Mouse (Mus musculus) CH12.LX (cell line): ENCODE results near the gene Adamts14. TPM values are rescaled to one million over a fixed set of nuclear protein-coding genes. Genes with fewer than 3 reads are reported as not detected.

Experiments used
- DNase-seq: peaks from one replicate; pipeline ENCODE4 v3.0.0-alpha.2; 2013; ENCODE audit errors: extremely low read depth
- H3K27ac ChIP-seq: 2 replicates; pipeline ENCODE4 v1.5.1; 2012; ENCODE audit warnings: low read depth, mild to moderate bottlenecking, control low read depth, moderate library complexity; ENCODE audit not compliant: insufficient read depth
- H3K27me3 ChIP-seq: replicated peaks from 2 replicates; pipeline ENCODE3; 2012; ENCODE audit warnings: inconsistent platforms
- H3K36me3 ChIP-seq, 2 experiments: replicated peaks in 1 of 2; 2 replicates each; pipeline versions ENCODE3 to v1.6.1; 2012; ENCODE audit warnings: inconsistent platforms in 1 of 2, low read length in 1 of 2, mild to moderate bottlenecking in 1 of 2, mixed read lengths in 1 of 2, moderate library complexity in 1 of 2; ENCODE audit not compliant: control insufficient read depth in 1 of 2, insufficient read depth in 1 of 2
- H3K4me1 ChIP-seq, 2 experiments: 2 replicates each; pipeline ENCODE4 v1.6.1; 2012; ENCODE audit warnings: inconsistent platforms in 1 of 2, moderate library complexity in 1 of 2; ENCODE audit not compliant: insufficient read depth in 2 of 2, control insufficient read depth in 1 of 2
- H3K4me2 ChIP-seq: 2 replicates; pipeline ENCODE4 v1.6.1; 2012; ENCODE audit warnings: low read depth, mild to moderate bottlenecking, control low read depth; ENCODE audit not compliant: poor library complexity, insufficient read depth, severe bottlenecking
- H3K4me3 ChIP-seq, 3 experiments: fragments of 150-350 bp in 1 of 3; sonication (generic) in 1 of 3; replicated peaks in 1 of 3; 2 replicates each; pipeline versions ENCODE3 to v1.5.1; 2011 to 2012; ENCODE audit warnings: low read depth in 2 of 3, low read length in 2 of 3, mild to moderate bottlenecking in 2 of 3, moderate library complexity in 2 of 3, control low read depth in 1 of 3, improper control_type of control experiment in 1 of 3, inconsistent platforms in 1 of 3, mixed read lengths in 1 of 3; ENCODE audit not compliant: poor library complexity in 1 of 3
- H3K79me2 ChIP-seq: replicated peaks from 2 replicates; pipeline ENCODE4 v1.6.1; 2012; ENCODE audit warnings: mild to moderate bottlenecking, moderate library complexity; ENCODE audit not compliant: control insufficient read depth, poor library complexity, insufficient read depth, severe bottlenecking; ENCODE audit errors: extremely low read depth
- H3K9ac ChIP-seq: 2 replicates; pipeline ENCODE4 v1.6.1; 2012; ENCODE audit warnings: low read depth, mild to moderate bottlenecking, control low read depth, moderate library complexity; ENCODE audit not compliant: insufficient read depth
- H3K9me3 ChIP-seq: replicated peaks from 2 replicates; pipeline ENCODE3; 2012; ENCODE audit warnings: low read length, inconsistent platforms, mixed read lengths
- BHLHE40 ChIP-seq: IDR thresholded peaks from 2 replicates; pipeline ENCODE4 v1.6.1; 2011; ENCODE audit warnings: mild to moderate bottlenecking, low read depth, low read length, improper control_type of control experiment
- CHD1 ChIP-seq: IDR thresholded peaks from 2 replicates; pipeline ENCODE4 v1.6.1; 2012; ENCODE audit warnings: low read depth, low read length, improper control_type of control experiment, inconsistent platforms
- E2F4 ChIP-seq: IDR thresholded peaks from 2 replicates; pipeline ENCODE4 v1.6.1; 2011; ENCODE audit warnings: low read depth, low read length, improper control_type of control experiment; ENCODE audit not compliant: insufficient replicate concordance
- ETS1 ChIP-seq: conservative IDR thresholded peaks from 2 replicates; pipeline ENCODE4 v1.6.1; 2012; ENCODE audit warnings: low read depth, mild to moderate bottlenecking, inconsistent platforms, low read length, improper control_type of control experiment, moderate library complexity
- GABPA ChIP-seq: IDR thresholded peaks from 2 replicates; pipeline ENCODE4 v1.6.1; 2012; ENCODE audit warnings: low read depth, low read length, improper control_type of control experiment, inconsistent platforms; ENCODE audit not compliant: insufficient replicate concordance
- HCFC1 ChIP-seq: IDR thresholded peaks from 2 replicates; pipeline ENCODE4 v1.6.1; 2012; ENCODE audit warnings: low read depth, mild to moderate bottlenecking, inconsistent platforms, low read length, improper control_type of control experiment
- IRF4 ChIP-seq: IDR thresholded peaks from 2 replicates; pipeline ENCODE4 v1.6.1; 2014; ENCODE audit warnings: low read depth, mild to moderate bottlenecking, inconsistent platforms, low read length, improper control_type of control experiment
- JUN ChIP-seq: IDR thresholded peaks from 2 replicates; pipeline ENCODE4 v1.6.1; 2011; ENCODE audit warnings: low read depth, mild to moderate bottlenecking, low read length, improper control_type of control experiment, moderate library complexity; ENCODE audit not compliant: insufficient read depth
- JUND ChIP-seq: conservative IDR thresholded peaks from 2 replicates; pipeline ENCODE4 v1.6.1; 2011; ENCODE audit warnings: low read depth, low read length, improper control_type of control experiment
- KAT2A ChIP-seq: IDR thresholded peaks from 2 replicates; pipeline ENCODE4 v1.6.1; 2012; ENCODE audit warnings: low read length, improper control_type of control experiment, inconsistent platforms; ENCODE audit not compliant: insufficient replicate concordance
- MAFK ChIP-seq: IDR thresholded peaks from 2 replicates; pipeline ENCODE4 v1.6.1; 2011; ENCODE audit warnings: low read length, improper control_type of control experiment; ENCODE audit not compliant: insufficient replicate concordance
- MAZ ChIP-seq: IDR thresholded peaks from 2 replicates; pipeline ENCODE4 v1.6.1; 2012; ENCODE audit warnings: low read depth, mild to moderate bottlenecking, inconsistent platforms, low read length, improper control_type of control experiment, moderate library complexity
- MEF2A ChIP-seq: IDR thresholded peaks from 2 replicates; pipeline ENCODE4 v1.6.1; 2014; ENCODE audit warnings: low read depth, mild to moderate bottlenecking, inconsistent platforms, low read length, improper control_type of control experiment, borderline replicate concordance
- MYC ChIP-seq: IDR thresholded peaks from 2 replicates; pipeline ENCODE4 v1.6.1; 2011; ENCODE audit warnings: low read depth, mild to moderate bottlenecking, improper control_type of control experiment, low read length
- NELFE ChIP-seq: IDR thresholded peaks from 2 replicates; pipeline ENCODE4 v1.6.1; 2011; ENCODE audit warnings: low read depth, low read length, improper control_type of control experiment
- NRF1 ChIP-seq: IDR thresholded peaks from 2 replicates; pipeline ENCODE4 v1.6.1; 2014; ENCODE audit warnings: low read depth, mild to moderate bottlenecking, inconsistent platforms, low read length, improper control_type of control experiment, moderate library complexity
- POLR2A ChIP-seq: IDR thresholded peaks from 2 replicates; pipeline ENCODE4 v1.6.1; 2011; ENCODE audit warnings: low read depth, mild to moderate bottlenecking, improper control_type of control experiment, low read length
- SIN3A ChIP-seq: IDR thresholded peaks from 2 replicates; pipeline ENCODE4 v1.6.1; 2012; ENCODE audit warnings: low read length, improper control_type of control experiment, inconsistent platforms
- SMC3 ChIP-seq: IDR thresholded peaks from 2 replicates; pipeline ENCODE4 v1.6.1; 2011; ENCODE audit warnings: low read depth, low read length, improper control_type of control experiment
- TBP ChIP-seq: conservative IDR thresholded peaks from 2 replicates; pipeline ENCODE4 v1.6.1; 2011; ENCODE audit warnings: low read depth, low read length, improper control_type of control experiment
- UBTF ChIP-seq: IDR thresholded peaks from 2 replicates; pipeline ENCODE4 v1.6.1; 2012; ENCODE audit warnings: low read depth, mild to moderate bottlenecking, inconsistent platforms, low read length, improper control_type of control experiment, moderate library complexity
- USF1 ChIP-seq: IDR thresholded peaks from 2 replicates; pipeline ENCODE4 v1.6.1; 2014; ENCODE audit warnings: low read depth, mild to moderate bottlenecking, inconsistent platforms, low read length, improper control_type of control experiment
- USF2 ChIP-seq: conservative IDR thresholded peaks from 2 replicates; pipeline ENCODE4 v1.6.1; 2011; ENCODE audit warnings: low read depth, low read length, improper control_type of control experiment
- ZC3H11A ChIP-seq: IDR thresholded peaks from 2 replicates; pipeline ENCODE4 v1.6.1; 2012; ENCODE audit warnings: low read depth, mild to moderate bottlenecking, inconsistent platforms, low read length, improper control_type of control experiment
- ZMIZ1 ChIP-seq: IDR thresholded peaks from 2 replicates; pipeline ENCODE4 v1.6.1; 2012; ENCODE audit warnings: low read depth, mild to moderate bottlenecking, inconsistent platforms, low read length, improper control_type of control experiment
- dilution Hi-C: fragments of 300-500 bp; cut with MboI; formaldehyde crosslinking; loops from 2 replicates; pipeline ENCODE4 v1.14.3; 2020; ENCODE audit warnings: low sequenced_read_pairs; ENCODE audit not compliant: extremely low pct_unique_long_range_greater_than_20kb, extremely low pct_ligation_motif_present
- in situ Hi-C: fragments of 300-500 bp; cut with MboI; formaldehyde crosslinking; loops from 3 replicates; pipeline ENCODE4 v1.14.3; 2019; ENCODE audit warnings: low sequenced_read_pairs, low pct_ligation_motif_present, low pct_unique_long_range_greater_than_20kb, mixed read lengths
- polyA plus RNA-seq: library from polyadenylated mRNA; unstranded; fragments of >175 nt; gene quantifications from 2 replicates; pipeline ENCODE4 v1.2.1, GENCODE M21; 2012; ENCODE audit warnings: low read depth; ENCODE audit not compliant: insufficient read length
- total RNA-seq, 2 experiments: library from RNA; depleted of rRNA; stranded (reverse); fragments of 300-350 nt in 1 of 2; fragments of >200 nt in 1 of 2; gene quantifications; 2 replicates each; pipeline ENCODE4 v1.2.3; 2012 to 2014

Adamts14 gene
- total and polyA plus RNA-seq, 3 experiments, result 1.2 to 2.7 (median 2.5) TPM

GRCm38 (mm10) chr10:61249951-61250350 is 23.3 kb downstream of the Adamts14 start:
- H3K79me2 ChIP-seq, result no peaks in the 10 kb centered on the region
- H3K9ac ChIP-seq, result no peak overlapping the region
- H3K4me3 ChIP-seq, result no peak overlapping the region
- in situ Hi-C loops, result no loop called here
- no peak for DNase-seq
- TF ChIP-seq JUND (no peak), BHLHE40 (no peak), HCFC1 (no peak), ETS1 (no peak), ZMIZ1 (no peak), JUN (no peak), UBTF (no peak), USF2 (no peak), MYC (no peak), TBP (no peak), GABPA (no peak), USF1 (no peak), KAT2A (no peak), NELFE (no peak)
- dilution Hi-C loops, result no loop called here
- no peaks in the 10 kb centered on the region for H3K36me3 ChIP-seq
- H3K9me3 ChIP-seq, result peaks cover 4% of the 10 kb centered on the region
- no peak overlapping the region for H3K27ac ChIP-seq
- peaks cover 3% of the 10 kb centered on the region for H3K27me3 ChIP-seq
- no peak overlapping the region for H3K4me2 ChIP-seq
- no peaks in the 10 kb centered on the region for H3K4me1 ChIP-seq

- DNase-seq, result no peak
- H3K4me3 ChIP-seq, result no peak overlapping the region
- H3K27me3 ChIP-seq, result peaks cover 3% of the 10 kb centered on the region
- H3K9me3 ChIP-seq, result peaks cover 3% of the 10 kb centered on the region
- H3K36me3 ChIP-seq, result no peaks in the 10 kb centered on the region
- in situ Hi-C loops, result no loop called here
- no peaks in the 10 kb centered on the region for H3K79me2 ChIP-seq
- TF ChIP-seq SIN3A (no peak), BHLHE40 (no peak), SMC3 (no peak), E2F4 (no peak), POLR2A (no peak), ZC3H11A (no peak), IRF4 (no peak), MAZ (no peak), MEF2A (no peak), CHD1 (no peak), NRF1 (no peak), MAFK (no peak), KAT2A (no peak), JUND (no peak)
- TF ChIP-seq, all 38 proteins: peak for 0
- no peak overlapping the region for H3K4me2 ChIP-seq
- no peaks in the 10 kb centered on the region for H3K4me1 ChIP-seq
- dilution Hi-C loops, result no loop called here
- no peak overlapping the region for H3K9ac ChIP-seq
- H3K27ac ChIP-seq, result no peak overlapping the region
Measured at GRCm38 (mm10) chr10:61248596-61249114, 24.6 kb downstream of the Adamts14 start.
